Mouse (Mus musculus): ENCODE measurements around the gene Amz2. TPM values are rescaled to one million over a fixed set of nuclear protein-coding genes. Genes with fewer than 3 reads are reported as not detected.

The Amz2 gene
- polyA plus RNA-seq, 2 experiments, result 43.6 to 88.2 TPM

DNA sequence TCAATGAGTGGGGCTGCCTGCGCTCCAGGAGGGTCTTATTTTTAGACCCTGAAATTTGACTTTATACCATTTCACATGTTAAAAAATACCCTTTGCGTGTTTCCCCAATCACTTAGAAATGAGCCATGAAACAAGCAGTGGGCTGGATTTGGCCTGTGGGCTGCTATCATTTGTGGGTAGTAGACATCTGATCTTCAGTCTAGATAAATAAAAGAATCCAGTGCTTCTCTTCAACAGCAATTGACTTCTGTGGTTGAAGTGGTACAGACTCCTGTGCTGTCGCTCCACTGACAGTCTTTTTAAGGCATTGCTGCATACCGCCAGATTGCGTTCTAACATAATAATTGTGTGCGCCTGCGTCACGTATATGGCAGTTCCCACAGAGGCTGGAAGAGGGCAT lies 40.5 kb upstream of the Amz2 start:
- Histone ChIP-seq H3K9me3 (ENCODE audit: control insufficient read depth, low read length) (no peaks in the 10 kb centered on the region), H3K27ac (replicated peaks; ENCODE audit: low read depth, low read length) (no peak overlapping the region), H3K4me1 (ENCODE audit: control insufficient read depth, insufficient read depth, low read length) (0 out of 2 replicates have a peak, but pooled peaks cover 2% of the 10 kb centered on the region), H3K36me3 (ENCODE audit: control insufficient read depth, insufficient read depth, low read length) (no peaks in the 10 kb centered on the region), H3K27me3 (ENCODE audit: control insufficient read depth, insufficient read depth, low read length) (no peaks in the 10 kb centered on the region), H3K4me2 (replicated peaks; ENCODE audit: low read depth, low read length, severe bottlenecking) (no peak overlapping the region), H3K4me3 (replicated peaks; ENCODE audit: low read length) (no peak overlapping the region), H3K9ac (ENCODE audit: low read depth, low read length, severe bottlenecking) (no peak overlapping the region)
- TF ChIP-seq POLR2A (IDR thresholded peaks at IDR 0.05; ENCODE audit: borderline replicate concordance, extremely low read depth, insufficient read depth, insufficient read length), result no peak
- DNase-seq (ENCODE audit: low spot score) (no peak), ATAC-seq (ENCODE audit: low FRiP score, low read depth) (no peak)
- 88% methylated on average over 8 of the region's 8 CpGs for WGBS

DNA sequence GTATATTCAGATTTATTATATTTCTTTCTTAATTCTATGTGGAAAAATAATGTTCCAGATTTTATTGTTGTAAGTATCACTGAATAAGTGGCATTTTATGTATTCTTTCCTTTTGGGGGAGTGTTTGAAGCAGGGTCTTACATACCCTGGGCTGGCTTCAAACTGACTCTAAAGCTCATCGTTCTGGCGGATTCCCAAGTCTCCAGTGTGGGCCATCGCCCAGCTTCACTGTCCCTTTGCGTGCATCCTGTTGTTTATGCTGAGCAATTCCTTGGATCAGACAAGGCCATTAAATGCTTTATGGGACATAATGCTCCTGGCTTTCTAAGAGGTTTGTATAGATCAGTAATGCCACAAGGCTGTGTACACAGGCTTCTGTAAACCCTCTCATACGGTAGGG lies 36.7 kb upstream of the Amz2 start:
- Histone ChIP-seq H3K9me3 (ENCODE audit: control insufficient read depth, low read length) (no peaks in the 10 kb centered on the region), H3K27me3 (ENCODE audit: control insufficient read depth, insufficient read depth, low read length) (no peaks in the 10 kb centered on the region), H3K4me3 (replicated peaks; ENCODE audit: low read length) (no peak overlapping the region), H3K4me1 (ENCODE audit: control insufficient read depth, insufficient read depth, low read length) (0 out of 2 replicates have a peak, but pooled peaks cover 2% of the 10 kb centered on the region), H3K4me2 (replicated peaks; ENCODE audit: low read depth, low read length, severe bottlenecking) (no peak overlapping the region), H3K36me3 (ENCODE audit: control insufficient read depth, insufficient read depth, low read length) (peaks cover 17% of the 10 kb centered on the region), H3K9ac (ENCODE audit: low read depth, low read length, severe bottlenecking) (no peak overlapping the region), H3K27ac (replicated peaks; ENCODE audit: low read depth, low read length) (no peak overlapping the region)
- DNase-seq (ENCODE audit: low spot score), result no peak
- WGBS, result 82% methylated on average over 5 of the region's 5 CpGs
- ATAC-seq (ENCODE audit: low FRiP score, low read depth), result no peak
- no peak for TF ChIP-seq POLR2A (IDR thresholded peaks at IDR 0.05; ENCODE audit: borderline replicate concordance, extremely low read depth, insufficient read depth, insufficient read length)

DNA sequence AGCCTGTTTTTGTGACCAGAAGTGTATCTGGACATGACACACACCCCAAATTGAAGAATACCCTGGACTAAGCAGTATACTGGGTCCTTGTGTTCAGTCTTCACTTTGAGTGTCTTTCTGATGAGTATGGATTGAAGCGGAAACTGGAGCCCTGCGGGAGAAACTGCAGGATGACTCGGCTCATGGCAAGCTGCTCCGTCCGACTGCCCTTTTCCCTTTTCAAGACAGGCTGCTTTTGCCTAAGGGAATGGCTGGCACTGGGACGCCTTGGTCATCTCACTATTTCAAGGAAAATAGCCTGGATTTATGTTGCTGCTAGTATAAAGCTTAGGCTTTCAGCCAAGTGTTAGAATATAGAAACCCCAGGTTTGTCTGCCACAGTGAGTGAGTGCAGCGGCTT lies 34.5 kb upstream of the Amz2 start:
- 85% methylated on average over 7 of the region's 7 CpGs for WGBS
- Histone ChIP-seq H3K9me3 (ENCODE audit: control insufficient read depth, low read length) (no peaks in the 10 kb centered on the region), H3K9ac (ENCODE audit: low read depth, low read length, severe bottlenecking) (no peak overlapping the region), H3K4me3 (replicated peaks; ENCODE audit: low read length) (no peak overlapping the region), H3K27ac (replicated peaks; ENCODE audit: low read depth, low read length) (no peak overlapping the region), H3K36me3 (ENCODE audit: control insufficient read depth, insufficient read depth, low read length) (peaks cover 26% of the 10 kb centered on the region), H3K27me3 (ENCODE audit: control insufficient read depth, insufficient read depth, low read length) (no peaks in the 10 kb centered on the region), H3K4me1 (ENCODE audit: control insufficient read depth, insufficient read depth, low read length) (0 out of 2 replicates have a peak, but pooled peaks cover 2% of the 10 kb centered on the region), H3K4me2 (replicated peaks; ENCODE audit: low read depth, low read length, severe bottlenecking) (no peak overlapping the region)
- no peak for TF ChIP-seq POLR2A (IDR thresholded peaks at IDR 0.05; ENCODE audit: borderline replicate concordance, extremely low read depth, insufficient read depth, insufficient read length)
- no peak for DNase-seq (ENCODE audit: low spot score)
- no peak for ATAC-seq (ENCODE audit: low FRiP score, low read depth)

DNA sequence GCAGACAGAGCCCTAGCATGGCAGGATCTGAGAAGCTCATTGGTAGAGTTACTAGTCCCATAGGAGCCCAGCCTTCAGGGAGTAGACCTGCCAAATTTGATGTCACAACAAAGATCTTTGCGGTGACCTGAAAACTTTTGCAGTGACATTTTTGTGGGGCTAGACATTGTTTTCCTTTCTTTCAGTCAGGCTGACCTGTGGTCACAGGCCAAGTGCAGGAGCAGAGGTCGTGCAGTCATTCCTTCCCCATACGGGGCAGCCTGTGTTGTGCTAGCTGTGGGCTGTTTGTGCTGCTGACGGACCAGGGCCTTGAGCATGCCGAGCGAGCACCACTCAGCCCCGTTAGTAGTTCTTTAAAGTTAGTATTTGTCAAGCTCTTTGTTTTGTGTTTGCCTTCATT lies 34.0 kb upstream of the Amz2 start:
- Histone ChIP-seq H3K9me3 (ENCODE audit: control insufficient read depth, low read length) (no peaks in the 10 kb centered on the region), H3K27ac (replicated peaks; ENCODE audit: low read depth, low read length) (no peak overlapping the region), H3K4me3 (replicated peaks; ENCODE audit: low read length) (no peak overlapping the region), H3K4me1 (ENCODE audit: control insufficient read depth, insufficient read depth, low read length) (0 out of 2 replicates have a peak, but pooled peaks cover 2% of the 10 kb centered on the region), H3K9ac (ENCODE audit: low read depth, low read length, severe bottlenecking) (no peak overlapping the region), H3K4me2 (replicated peaks; ENCODE audit: low read depth, low read length, severe bottlenecking) (no peak overlapping the region), H3K27me3 (ENCODE audit: control insufficient read depth, insufficient read depth, low read length) (no peaks in the 10 kb centered on the region), H3K36me3 (ENCODE audit: control insufficient read depth, insufficient read depth, low read length) (peaks cover 32% of the 10 kb centered on the region)
- DNase-seq (ENCODE audit: low spot score), result no peak
- WGBS, result 83% methylated on average over 7 of the region's 7 CpGs
- TF ChIP-seq POLR2A (IDR thresholded peaks at IDR 0.05; ENCODE audit: borderline replicate concordance, extremely low read depth, insufficient read depth, insufficient read length), result no peak
- ATAC-seq (ENCODE audit: low FRiP score, low read depth), result no peak

DNA sequence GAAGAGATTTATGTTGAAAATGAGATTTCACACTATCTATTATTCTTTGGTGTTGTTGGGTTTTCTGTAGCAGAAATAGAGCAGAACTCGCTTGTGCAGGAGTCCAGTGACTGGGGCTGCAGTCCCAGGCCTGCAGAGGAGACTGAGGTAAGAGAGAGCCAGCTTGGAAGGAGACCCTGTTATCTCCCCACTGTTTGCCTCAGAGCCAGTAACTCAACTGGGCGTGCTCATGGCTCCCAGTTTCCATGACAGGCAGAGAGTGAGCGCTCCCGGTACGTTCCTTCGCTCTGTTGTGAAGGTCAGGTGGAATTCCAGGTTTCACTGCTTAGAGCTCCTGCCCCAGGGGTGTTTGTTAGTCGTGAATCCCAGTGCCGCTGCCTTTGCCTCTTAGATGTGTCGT lies 33.1 kb upstream of the Amz2 start:
- Histone ChIP-seq H3K4me1 (ENCODE audit: control insufficient read depth, insufficient read depth, low read length) (0 out of 2 replicates have a peak, but pooled peaks cover 2% of the 10 kb centered on the region), H3K9ac (ENCODE audit: low read depth, low read length, severe bottlenecking) (no peak overlapping the region), H3K4me2 (replicated peaks; ENCODE audit: low read depth, low read length, severe bottlenecking) (no peak overlapping the region), H3K27ac (replicated peaks; ENCODE audit: low read depth, low read length) (no peak overlapping the region), H3K4me3 (replicated peaks; ENCODE audit: low read length) (no peak overlapping the region), H3K36me3 (ENCODE audit: control insufficient read depth, insufficient read depth, low read length) (peaks cover 39% of the 10 kb centered on the region), H3K9me3 (ENCODE audit: control insufficient read depth, low read length) (no peaks in the 10 kb centered on the region), H3K27me3 (ENCODE audit: control insufficient read depth, insufficient read depth, low read length) (no peaks in the 10 kb centered on the region)
- 87% methylated on average over 9 of the region's 9 CpGs for WGBS
- DNase-seq (ENCODE audit: low spot score) (no peak), ATAC-seq (ENCODE audit: low FRiP score, low read depth) (no peak)
- TF ChIP-seq POLR2A (IDR thresholded peaks at IDR 0.05; ENCODE audit: borderline replicate concordance, extremely low read depth, insufficient read depth, insufficient read length), result no peak

DNA sequence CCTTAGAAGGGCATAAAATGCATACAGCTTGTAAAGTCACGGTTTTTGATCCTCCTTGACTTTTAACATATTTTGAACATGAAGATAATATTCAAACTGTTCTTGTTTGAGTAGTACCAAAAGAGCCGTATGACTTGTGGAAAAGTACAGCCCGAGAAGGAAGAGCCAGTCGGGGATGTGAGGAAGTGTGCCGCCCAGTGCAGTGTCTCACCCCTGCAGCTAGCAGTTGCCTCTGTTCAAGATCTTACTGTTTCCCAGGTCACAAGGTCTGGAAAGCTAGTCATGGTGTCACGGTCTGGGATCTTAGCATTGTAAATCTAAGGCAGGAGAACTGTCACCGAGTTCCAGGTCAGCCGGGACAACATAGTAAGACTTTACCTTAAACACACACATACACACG lies 31.0 kb upstream of the Amz2 start:
- Histone ChIP-seq H3K27me3 (ENCODE audit: control insufficient read depth, insufficient read depth, low read length) (no peaks in the 10 kb centered on the region), H3K9ac (ENCODE audit: low read depth, low read length, severe bottlenecking) (no peak overlapping the region), H3K4me3 (replicated peaks; ENCODE audit: low read length) (no peak overlapping the region), H3K4me2 (replicated peaks; ENCODE audit: low read depth, low read length, severe bottlenecking) (no peak overlapping the region), H3K9me3 (ENCODE audit: control insufficient read depth, low read length) (no peaks in the 10 kb centered on the region), H3K36me3 (ENCODE audit: control insufficient read depth, insufficient read depth, low read length) (peaks cover 51% of the 10 kb centered on the region), H3K27ac (replicated peaks; ENCODE audit: low read depth, low read length) (no peak overlapping the region), H3K4me1 (ENCODE audit: control insufficient read depth, insufficient read depth, low read length) (no peaks in the 10 kb centered on the region)
- TF ChIP-seq POLR2A (IDR thresholded peaks at IDR 0.05; ENCODE audit: borderline replicate concordance, extremely low read depth, insufficient read depth, insufficient read length), result no peak
- ATAC-seq (ENCODE audit: low FRiP score, low read depth), result no peak
- WGBS, result 89% methylated on average over 9 of the region's 9 CpGs
- no peak for DNase-seq (ENCODE audit: low spot score)

Measured in limb, embryonic 14.5 days (tissue).